Mouse (Mus musculus): ENCODE measurements around the gene Wdr1.

- no peak for TF ChIP-seq CTCF (IDR thresholded peaks at IDR 0.05)
- TF ChIP-seq EP300 (IDR thresholded peaks at IDR 0.05): no peak
Measured at GRCm38 (mm10) chr5:38504116-38504515, 58.9 kb downstream of the Wdr1 start.

Data from lung, postnatal 0 days (tissue).